Mouse (Mus musculus) megakaryocyte, adult 5-6 weeks (primary cell): ENCODE data around the gene Ebf1. TPM values are rescaled to one million over a fixed set of nuclear protein-coding genes. Genes with fewer than 3 reads are reported as not detected.

ENCODE experiments used
- ATAC-seq: 2 replicates; pipeline ENCODE4 v1.8.0; 2016; ENCODE audit warnings: mild to moderate bottlenecking, inconsistent platforms; ENCODE audit not compliant: poor library complexity, severe bottlenecking
- total RNA-seq, 2 experiments: library from RNA; stranded (forward) in 1 of 2; stranded (reverse) in 1 of 2; fragments of 153-499, 151-499 nt in 1 of 2; fragments of 221-1000, 200-1000 nt in 1 of 2; gene quantifications; 2 replicates each; pipeline versions ENCODE4 v1.2.3 to v1.2.4; 2015 to 2017

Ebf1 gene
- total RNA-seq, 2 experiments from 2014 or later: 0.09 TPM; not detected in 1

- no peak for ATAC-seq
Measured at GRCm38 (mm10) chr11:44928403-44928802, 311.3 kb downstream of the Ebf1 start.

- ATAC-seq: no peak
Measured at GRCm38 (mm10) chr11:44932942-44933483, 315.9 kb downstream of the Ebf1 start.

- no peak for ATAC-seq
Measured at GRCm38 (mm10) chr11:44943781-44944180, 326.7 kb downstream of the Ebf1 start.

- no peak for ATAC-seq
Measured at GRCm38 (mm10) chr11:44944401-44944800, 327.3 kb downstream of the Ebf1 start.

DNA sequence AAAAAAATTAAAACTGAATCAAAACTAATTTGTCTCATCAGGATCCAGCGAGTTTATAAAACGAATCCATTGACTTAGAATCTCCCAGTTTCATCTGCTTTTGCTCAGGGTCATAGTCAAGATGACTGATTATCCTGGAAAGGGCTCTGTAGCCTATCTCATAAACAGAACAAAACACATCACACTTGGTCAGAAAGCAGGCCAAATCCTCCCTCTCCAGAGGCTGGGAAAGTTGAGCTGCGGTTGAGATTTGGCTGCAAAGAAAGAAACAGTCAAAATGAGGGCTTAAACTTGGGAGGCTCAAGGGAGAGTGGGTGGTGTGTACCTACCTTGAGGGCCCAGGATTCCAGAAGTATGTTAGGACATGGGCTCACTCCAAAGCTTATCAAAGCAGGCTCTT lies 329.5 kb downstream of the Ebf1 start:
- ATAC-seq: no peak

- ATAC-seq: no peak
Measured at GRCm38 (mm10) chr11:44948541-44948940, 331.4 kb downstream of the Ebf1 start.

GRCm38 (mm10) chr11:44949140-44949539 lies 332.0 kb downstream of the Ebf1 start:
- ATAC-seq: no peak

GRCm38 (mm10) chr11:44950319-44950718 lies 333.2 kb downstream of the Ebf1 start:
- no peak for ATAC-seq

- no peak for ATAC-seq
Measured at GRCm38 (mm10) chr11:44951506-44951905, 334.4 kb downstream of the Ebf1 start.

- no peak for ATAC-seq
Measured at GRCm38 (mm10) chr11:44953337-44953736, 336.2 kb downstream of the Ebf1 start.

GRCm38 (mm10) chr11:44953863-44954262 lies 336.7 kb downstream of the Ebf1 start:
- no peak for ATAC-seq

DNA sequence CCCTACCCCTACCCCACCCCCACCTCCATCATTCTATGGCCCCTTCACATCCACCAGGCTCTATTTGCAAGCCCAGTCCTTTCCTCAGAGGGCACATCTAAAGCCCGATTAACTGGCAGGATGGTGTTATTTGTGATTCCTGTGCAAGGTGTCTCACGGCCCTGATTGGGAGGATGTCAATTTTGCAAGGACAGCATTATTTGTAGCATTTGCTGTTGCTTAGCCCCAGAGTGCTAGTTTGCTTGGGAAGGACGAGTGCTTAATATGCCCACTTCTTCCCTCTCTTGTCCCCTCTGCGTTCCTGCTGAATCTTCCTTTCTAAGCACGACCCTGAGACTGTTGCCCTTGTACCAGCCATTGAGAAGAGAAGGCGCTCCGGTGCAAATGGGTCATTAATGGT lies 337.2 kb downstream of the Ebf1 start:
- no peak for ATAC-seq

DNA sequence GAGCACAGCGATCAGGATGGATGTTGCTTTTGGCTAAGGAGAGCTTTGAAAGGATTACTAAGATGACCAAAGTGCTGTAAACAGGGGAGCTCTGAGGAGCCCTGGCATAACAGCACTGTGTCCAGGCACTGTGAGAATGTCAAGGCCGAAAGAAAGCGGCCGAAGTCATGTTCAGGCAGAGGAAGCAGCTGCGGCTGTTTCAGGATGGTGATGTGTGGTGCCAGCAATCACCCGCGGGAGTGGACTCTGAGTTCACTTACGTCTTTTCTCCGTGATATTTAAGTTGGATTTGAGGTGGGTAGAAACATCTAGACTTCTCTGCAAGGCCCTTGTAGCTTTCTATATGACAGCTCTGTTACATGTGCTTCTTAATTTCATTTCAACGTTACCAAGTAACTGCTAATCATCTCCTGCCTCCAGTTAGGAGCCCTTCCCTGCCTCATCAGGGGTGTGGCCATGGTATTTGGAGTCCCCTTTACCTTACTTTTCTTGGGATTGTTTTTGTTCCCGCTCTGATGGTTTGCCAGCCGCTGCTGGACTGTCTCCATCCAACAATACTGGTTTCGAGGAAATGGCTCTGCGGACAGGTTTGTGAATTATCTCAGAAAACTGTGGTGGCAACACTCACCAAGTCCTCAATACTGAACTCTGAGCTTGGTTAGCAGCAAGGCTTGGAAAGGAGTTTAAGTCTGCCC lies 345.8 kb downstream of the Ebf1 start:
- no peak for ATAC-seq

DNA sequence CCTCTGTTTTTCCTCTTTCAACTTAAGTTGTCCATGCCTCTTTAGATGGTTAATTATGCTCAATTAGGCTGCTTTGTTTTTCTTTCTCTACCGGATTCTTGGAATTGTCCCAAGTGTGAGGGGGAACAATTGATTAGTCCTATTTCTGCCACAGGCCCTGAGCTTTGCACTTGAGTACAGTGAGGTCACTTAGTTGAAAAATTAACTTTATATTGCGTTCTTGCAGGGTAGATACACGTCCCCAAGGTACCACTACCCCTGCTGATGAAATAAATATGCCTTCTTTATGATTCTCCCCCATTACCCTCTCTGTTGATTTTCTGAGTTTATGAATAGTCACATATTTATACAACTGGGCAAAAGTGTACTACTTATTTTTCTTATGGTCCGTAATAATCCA lies 351.9 kb downstream of the Ebf1 start:
- no peak for ATAC-seq

GRCm38 (mm10) chr11:44974271-44974670 lies 357.2 kb downstream of the Ebf1 start:
- ATAC-seq: no peak

DNA sequence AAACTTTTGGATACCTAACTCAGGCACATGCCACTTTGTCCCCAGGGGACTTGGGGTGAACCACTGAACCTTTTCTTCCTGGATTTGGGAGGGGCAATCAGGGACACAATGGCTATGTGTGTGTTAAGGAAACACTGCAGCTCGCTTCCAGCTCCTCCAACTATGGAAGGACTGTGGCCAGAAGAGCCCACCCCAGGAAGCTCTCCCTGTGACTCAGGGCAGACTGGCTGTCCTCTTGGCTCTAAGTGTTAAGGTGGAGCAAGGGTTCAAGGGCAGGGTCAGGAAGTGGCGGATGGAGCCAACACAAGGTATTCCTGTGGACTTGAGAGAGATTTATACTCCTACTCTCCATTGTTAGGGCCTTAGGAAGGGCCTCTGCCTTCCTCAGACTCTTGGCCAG lies 358.0 kb downstream of the Ebf1 start:
- ATAC-seq: no peak

DNA sequence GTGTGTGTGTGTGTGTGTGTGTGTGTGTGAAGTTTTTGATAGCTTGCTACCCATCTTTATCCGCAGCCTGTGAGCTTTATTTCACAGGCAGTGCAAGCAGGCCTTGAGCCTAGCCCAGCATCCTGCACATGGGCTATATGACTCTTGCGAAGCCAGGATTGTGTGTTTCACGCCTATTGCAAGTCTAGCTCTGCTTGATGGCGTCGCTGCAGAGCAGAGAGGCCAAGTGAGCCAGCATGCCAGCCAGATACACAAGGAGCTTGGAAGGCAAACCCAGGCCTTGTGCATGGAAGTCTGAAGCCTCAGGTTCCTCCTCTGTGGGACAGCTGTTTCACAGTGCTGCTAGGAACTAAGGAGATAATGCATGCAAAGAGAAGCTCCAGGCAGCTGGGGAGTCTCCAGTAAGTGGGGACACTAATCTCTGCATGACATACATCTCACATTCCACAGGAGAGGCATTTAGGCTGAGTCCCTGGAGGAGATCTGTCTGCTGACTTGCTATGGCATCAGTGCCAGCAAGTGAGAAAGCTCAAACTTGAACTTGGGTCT lies 359.2 kb downstream of the Ebf1 start:
- no peak for ATAC-seq

DNA sequence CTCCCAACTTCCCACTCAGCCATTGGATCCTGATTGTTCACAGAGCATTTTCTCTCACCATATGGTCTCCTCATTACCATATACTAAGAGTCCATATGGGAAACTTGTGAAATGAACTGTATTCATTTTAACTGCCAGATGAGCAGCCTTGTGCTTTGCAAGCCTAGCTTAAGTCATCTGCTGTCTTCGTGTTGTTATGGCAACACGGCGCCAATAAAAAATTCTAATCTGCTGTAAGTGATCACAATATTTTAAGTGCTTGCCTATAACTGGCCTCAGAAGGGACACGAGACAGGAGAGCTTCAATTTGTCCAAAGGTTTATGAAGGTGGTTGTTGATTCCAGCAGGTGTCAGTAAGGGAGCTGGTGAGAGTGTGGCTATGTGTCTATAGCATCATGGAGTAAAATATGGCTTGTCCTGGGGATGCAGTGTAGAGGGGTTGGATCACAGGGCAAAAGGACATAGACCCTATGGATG lies 360.8 kb downstream of the Ebf1 start:
- no peak for ATAC-seq

DNA sequence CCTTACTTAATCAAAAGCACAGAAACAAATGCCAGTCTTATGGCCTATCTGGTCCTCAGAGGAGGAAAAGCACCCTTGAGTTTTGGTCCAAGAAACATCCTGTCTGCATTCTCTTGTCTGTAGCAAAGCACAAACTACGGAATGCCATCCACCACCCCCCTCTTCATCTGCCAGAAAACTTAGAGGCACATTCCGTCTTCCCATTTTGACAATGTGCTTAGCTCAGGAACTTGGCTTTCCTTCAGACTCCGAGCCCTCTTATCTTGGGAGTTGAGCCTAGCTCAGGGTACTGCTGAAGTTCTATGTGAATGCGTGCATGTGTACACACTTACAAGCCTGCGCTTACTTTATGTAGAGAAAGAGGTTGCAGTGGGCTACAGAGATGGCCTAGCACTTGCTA lies 362.3 kb downstream of the Ebf1 start:
- ATAC-seq: no peak

DNA sequence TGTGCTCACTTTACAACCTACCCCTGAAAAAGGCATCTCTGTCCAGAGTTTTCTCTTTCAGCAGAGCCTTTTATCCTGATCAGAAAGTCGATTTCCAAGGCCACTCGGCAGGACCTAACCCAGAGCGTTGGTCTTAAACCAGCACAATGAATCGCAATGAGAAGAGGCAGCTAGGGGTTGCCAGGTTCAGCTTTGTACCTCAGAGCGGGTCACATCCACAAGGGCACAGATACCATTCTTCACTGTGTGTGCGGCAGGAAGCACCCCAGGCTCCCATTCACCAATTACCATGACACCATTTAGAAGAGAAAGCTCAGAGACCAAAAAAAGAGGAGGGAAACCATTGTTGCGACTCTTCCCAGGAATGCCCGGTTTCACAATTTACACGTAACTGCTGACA lies 365.1 kb downstream of the Ebf1 start:
- no peak for ATAC-seq

GRCm38 (mm10) chr11:44983961-44984360 lies 366.8 kb downstream of the Ebf1 start:
- no peak for ATAC-seq

- no peak for ATAC-seq
Measured at GRCm38 (mm10) chr11:44984381-44984780, 367.3 kb downstream of the Ebf1 start.
